Mouse (Mus musculus) thymus, adult 2 months (tissue): ENCODE data around the gene Adat2.

Experiments
- CTCF ChIP-seq: fragments of 200-500 bp; IDR thresholded peaks from 2 replicates; pipeline ENCODE4 v1.5.1; 2012; ENCODE audit warnings: mild to moderate bottlenecking, control low read depth, low read length, moderate library complexity, borderline replicate concordance; ENCODE audit not compliant: control insufficient read depth, poor library complexity, insufficient read depth; ENCODE audit errors: extremely low read depth
- POLR2A ChIP-seq: fragments of 200-500 bp; IDR thresholded peaks from 2 replicates; pipeline ENCODE4 v1.6.1; 2012; ENCODE audit warnings: mild to moderate bottlenecking, low read length, control low read depth, moderate library complexity; ENCODE audit not compliant: control insufficient read depth, poor library complexity, insufficient read depth; ENCODE audit errors: extremely low read depth

DNA sequence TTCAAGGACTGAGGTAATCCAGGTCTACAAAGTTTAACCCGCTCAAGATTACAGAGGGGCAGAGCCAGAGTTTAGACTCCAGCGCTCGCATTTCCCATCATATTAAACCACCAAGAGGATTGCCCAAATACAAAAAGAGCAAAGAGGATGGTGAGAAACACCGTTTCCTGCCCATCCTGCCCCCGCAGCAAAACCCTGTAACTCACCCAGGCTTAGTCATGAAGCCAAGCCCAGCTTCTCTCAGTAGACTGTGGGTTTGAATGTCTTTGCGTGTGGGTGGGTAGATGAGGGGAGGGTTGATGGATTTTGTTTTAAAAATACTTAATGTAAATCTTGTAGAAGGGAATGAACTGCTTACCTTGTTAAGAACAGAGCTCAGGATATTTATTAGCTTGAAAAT lies 19.7 kb downstream of the Adat2 start:
- no peak for TF ChIP-seq POLR2A
- TF ChIP-seq CTCF: no peak
